Mouse (Mus musculus): ENCODE measurements around the gene Zfand6. TPM values are rescaled to one million over a fixed set of nuclear protein-coding genes. Genes with fewer than 3 reads are reported as not detected.

Gene Zfand6
- polyA plus RNA-seq, 1 experiment = 195 TPM

GRCm38 (mm10) chr7:84585086-84585485, 104.7 kb downstream of the Zfand6 start:
- Histone ChIP-seq H3K4me3 (ENCODE audit: insufficient read depth, low read length) (no peak overlapping the region), H3K27ac (ENCODE audit: insufficient read depth, low read depth, low read length) (no peak overlapping the region), H3K4me1 (ENCODE audit: control insufficient read depth, insufficient read depth, low read length) (peaks cover 2% of the 10 kb centered on the region; the same call in 1 of the 2 replicates)
- TF ChIP-seq CTCF (IDR thresholded peaks at IDR 0.05; ENCODE audit: low read depth, low read length) (no peak), POLR2A (IDR thresholded peaks at IDR 0.05; ENCODE audit: borderline replicate concordance, low read depth, low read length) (no peak)

GRCm38 (mm10) chr7:84579769-84580168, 110.0 kb downstream of the Zfand6 start:
- no peak overlapping the region for H3K27ac ChIP-seq (ENCODE audit: insufficient read depth, low read depth, low read length)
- H3K4me1 ChIP-seq (ENCODE audit: control insufficient read depth, insufficient read depth, low read length) = peaks cover 2% of the 10 kb centered on the region; the same call in 1 of the 2 replicates
- no peak for TF ChIP-seq POLR2A (IDR thresholded peaks at IDR 0.05; ENCODE audit: borderline replicate concordance, low read depth, low read length)
- no peak for TF ChIP-seq CTCF (IDR thresholded peaks at IDR 0.05; ENCODE audit: low read depth, low read length)
- no peak overlapping the region for H3K4me3 ChIP-seq (ENCODE audit: insufficient read depth, low read length)

- Histone ChIP-seq H3K27ac (ENCODE audit: insufficient read depth, low read depth, low read length) (no peak overlapping the region), H3K4me3 (ENCODE audit: insufficient read depth, low read length) (no peak overlapping the region), H3K4me1 (ENCODE audit: control insufficient read depth, insufficient read depth, low read length) (peaks cover 2% of the 10 kb centered on the region; the same call in 1 of the 2 replicates)
- TF ChIP-seq CTCF (IDR thresholded peaks at IDR 0.05; ENCODE audit: low read depth, low read length) (no peak), POLR2A (IDR thresholded peaks at IDR 0.05; ENCODE audit: borderline replicate concordance, low read depth, low read length) (no peak)
Measured at GRCm38 (mm10) chr7:84578841-84579240, 110.9 kb downstream of the Zfand6 start.

- TF ChIP-seq CTCF (IDR thresholded peaks at IDR 0.05; ENCODE audit: low read depth, low read length) (no peak), POLR2A (IDR thresholded peaks at IDR 0.05; ENCODE audit: borderline replicate concordance, low read depth, low read length) (no peak)
- no peak overlapping the region for H3K4me3 ChIP-seq (ENCODE audit: insufficient read depth, low read length)
- H3K27ac ChIP-seq (ENCODE audit: insufficient read depth, low read depth, low read length) = no peak overlapping the region
- H3K4me1 ChIP-seq (ENCODE audit: control insufficient read depth, insufficient read depth, low read length) = no peaks in the 10 kb centered on the region
Measured at GRCm38 (mm10) chr7:84577034-84577433, 112.7 kb downstream of the Zfand6 start.

- H3K27ac ChIP-seq (ENCODE audit: insufficient read depth, low read depth, low read length) = no peak overlapping the region
- peaks cover 3% of the 10 kb centered on the region; the same call in 1 of the 2 replicates for H3K4me1 ChIP-seq (ENCODE audit: control insufficient read depth, insufficient read depth, low read length)
- TF ChIP-seq CTCF (IDR thresholded peaks at IDR 0.05; ENCODE audit: low read depth, low read length) = no peak
- TF ChIP-seq POLR2A (IDR thresholded peaks at IDR 0.05; ENCODE audit: borderline replicate concordance, low read depth, low read length) = no peak
- H3K4me3 ChIP-seq (ENCODE audit: insufficient read depth, low read length) = no peak overlapping the region
Measured at GRCm38 (mm10) chr7:84566200-84566599, 123.6 kb downstream of the Zfand6 start.

GRCm38 (mm10) chr7:84564236-84564635, 125.5 kb downstream of the Zfand6 start:
- H3K4me1 ChIP-seq (ENCODE audit: control insufficient read depth, insufficient read depth, low read length) = peaks cover 3% of the 10 kb centered on the region; the same call in 1 of the 2 replicates
- no peak overlapping the region for H3K4me3 ChIP-seq (ENCODE audit: insufficient read depth, low read length)
- TF ChIP-seq CTCF (IDR thresholded peaks at IDR 0.05; ENCODE audit: low read depth, low read length) (no peak), POLR2A (IDR thresholded peaks at IDR 0.05; ENCODE audit: borderline replicate concordance, low read depth, low read length) (no peak)
- no peak overlapping the region for H3K27ac ChIP-seq (ENCODE audit: insufficient read depth, low read depth, low read length)

Other genes starting within 250 kb of the Zfand6 start
- 0.23 and 0.25 TPM in 2 replicates for gene Gm2115, start 161.0 kb downstream of the Zfand6 start, polyA plus RNA-seq (2012; ENCODE audit: insufficient read depth, insufficient read length, missing spikeins)
- gene Fah, start 83.2 kb downstream of the Zfand6 start, polyA plus RNA-seq (2012; ENCODE audit: insufficient read depth, insufficient read length, missing spikeins) = 4.2 and 4.7 TPM in 2 replicates
- not detected in 2 replicates for gene Olfr291, start 163.6 kb upstream of the Zfand6 start, polyA plus RNA-seq (2012; ENCODE audit: insufficient read depth, insufficient read length, missing spikeins)

All from bone marrow macrophage, adult 2 months (primary cell).